Mouse (Mus musculus) testis, adult 2 months (tissue): ENCODE data around the gene Cntn5.

ENCODE experiments used
- CTCF ChIP-seq: fragments of 200-500 bp; IDR thresholded peaks from 2 replicates; pipeline ENCODE4 v1.5.1; 2012; ENCODE audit warnings: low read depth, mild to moderate bottlenecking, inconsistent platforms, low read length, moderate library complexity; ENCODE audit not compliant: control insufficient read depth, insufficient read depth, insufficient replicate concordance
- POLR2A ChIP-seq: fragments of 200-500 bp; IDR thresholded peaks from 2 replicates; pipeline ENCODE4 v1.6.1; 2012; ENCODE audit warnings: low read depth, mild to moderate bottlenecking, inconsistent platforms, low read length, moderate library complexity; ENCODE audit not compliant: control insufficient read depth

- TF ChIP-seq POLR2A (no peak), CTCF (no peak)
These were observed 433.0 kb downstream of the Cntn5 start for GRCm38 (mm10) chr9:10471484-10472125.
